Mouse (Mus musculus) G1E (cell line): Measurements from ENCODE around the gene Ppp2r5b. TPM values are rescaled to one million over a fixed set of nuclear protein-coding genes. Genes with fewer than 3 reads are reported as not detected.

Experiments used
- ATAC-seq: 2 replicates; pipeline ENCODE4 v1.8.0; 2016; ENCODE audit warnings: mild to moderate bottlenecking; ENCODE audit not compliant: insufficient number of reproducible peaks, poor library complexity, low FRiP score, severe bottlenecking; ENCODE audit errors: extremely low read depth
- DNase-seq: peaks from one replicate; pipeline ENCODE4 v3.0.0; 2012; ENCODE audit warnings: low spot score
- H3K27me3 ChIP-seq: 2 replicates; pipeline ENCODE4 v1.6.1; 2012; ENCODE audit warnings: mild to moderate bottlenecking, low read length, inconsistent platforms; ENCODE audit not compliant: insufficient read depth
- H3K36me3 ChIP-seq: replicated peaks from 2 replicates; pipeline ENCODE3; 2012; ENCODE audit warnings: mild to moderate bottlenecking, inconsistent platforms
- H3K4me1 ChIP-seq: 2 replicates; pipeline ENCODE4 v1.6.1; 2012; ENCODE audit warnings: low read depth, low read length, inconsistent platforms, mixed read lengths; ENCODE audit not compliant: insufficient read depth
- H3K4me3 ChIP-seq: 2 replicates; pipeline ENCODE4 v1.5.1; 2012; ENCODE audit warnings: low read depth, mild to moderate bottlenecking, inconsistent platforms, low read length, moderate library complexity, mixed read lengths
- H3K9me3 ChIP-seq: replicated peaks from 2 replicates; pipeline ENCODE4 v1.6.1; 2012; ENCODE audit warnings: inconsistent platforms
- CTCF ChIP-seq: IDR thresholded peaks from 2 replicates; pipeline ENCODE4 v1.5.1; 2012; ENCODE audit warnings: low read depth, low read length, inconsistent platforms, mixed read lengths
- GATA1 ChIP-seq: IDR thresholded peaks from 2 replicates; pipeline ENCODE4 v1.6.1; 2012; ENCODE audit warnings: borderline replicate concordance, low read length, inconsistent platforms, mixed read lengths
- GATA2 ChIP-seq: IDR thresholded peaks from 2 replicates; pipeline ENCODE4 v1.6.1; 2012; ENCODE audit warnings: low read depth, low read length, inconsistent platforms, borderline replicate concordance
- POLR2AphosphoS5 ChIP-seq: IDR thresholded peaks from 2 replicates; pipeline ENCODE4 v1.6.1; 2012; ENCODE audit warnings: low read depth, low read length, inconsistent platforms; ENCODE audit not compliant: insufficient replicate concordance
- TAL1 ChIP-seq: conservative IDR thresholded peaks from 2 replicates; pipeline ENCODE4 v1.6.1; 2012; ENCODE audit warnings: low read depth, low read length, inconsistent platforms, mixed read lengths
- polyA plus RNA-seq: library from polyadenylated mRNA; stranded (reverse); fragments of >175 nt; gene quantifications from 2 replicates; pipeline ENCODE4 v1.2.3, GENCODE M21; 2012
- total RNA-seq, 2 experiments: library from RNA; stranded (forward) in 1 of 2; stranded (reverse) in 1 of 2; fragments of 200-1000 nt in 1 of 2; fragments of >200 nt in 1 of 2; fragmentation: Nextera tagmentation in 1 of 2; gene quantifications; 2 replicates each; pipeline ENCODE4 v1.2.3; 2014 to 2017

Ppp2r5b gene
- total and polyA plus RNA-seq, 3 experiments = 6.0 to 9.0 (median 7.1) TPM

- ATAC-seq = no peak
- Histone ChIP-seq H3K4me3 (no peak overlapping the region), H3K36me3 (no peaks in the 10 kb centered on the region), H3K4me1 (no peaks in the 10 kb centered on the region), H3K27me3 (peaks cover 10% of the 10 kb centered on the region), H3K9me3 (no peaks in the 10 kb centered on the region)
- TF ChIP-seq GATA2 (no peak), TAL1 (no peak), GATA1 (no peak), POLR2AphosphoS5 (no peak), CTCF (no peak)
- DNase-seq = no peak
These were observed 31.4 kb downstream of the Ppp2r5b start for GRCm38 (mm10) chr19:6204265-6204664.

- ATAC-seq (no peak), DNase-seq (no peak)
- no peak within 1 kb of the TSS for H3K4me3 ChIP-seq
- no peaks in the 10 kb centered on the region for H3K4me1 ChIP-seq
- no peaks in the 10 kb centered on the region for H3K36me3 ChIP-seq
- no peak for TF ChIP-seq POLR2AphosphoS5
- TF ChIP-seq GATA2 = no peak
- TF ChIP-seq GATA1 = no peak
- no peak for TF ChIP-seq CTCF
- no peak for TF ChIP-seq TAL1
- peaks cover 3% of the 10 kb centered on the region; the same call in 1 of the 2 replicates for H3K27me3 ChIP-seq
- no peaks in the 10 kb centered on the region for H3K9me3 ChIP-seq
These were observed 51.5 kb downstream of the Ppp2r5b start, which contains the start of gene Majin for GRCm38 (mm10) chr19:6184131-6184530. Gene Majin, plus strand, starts transcription at chr19:6184388.

- H3K27me3 ChIP-seq = peaks cover 3% of the 10 kb centered on the region; the same call in 1 of the 2 replicates
- no peaks in the 10 kb centered on the region for H3K36me3 ChIP-seq
- H3K9me3 ChIP-seq = no peaks in the 10 kb centered on the region
- DNase-seq (no peak), ATAC-seq (no peak)
- TF ChIP-seq GATA1 (no peak), CTCF (no peak), TAL1 (no peak)
- no peaks in the 10 kb centered on the region for H3K4me1 ChIP-seq
- H3K4me3 ChIP-seq = no peak overlapping the region
These were observed 53.1 kb downstream of the Ppp2r5b start for GRCm38 (mm10) chr19:6182534-6182933.

GRCm38 (mm10) chr19:6181629-6182028 is 54.0 kb downstream of the Ppp2r5b start:
- Histone ChIP-seq H3K4me1 (no peaks in the 10 kb centered on the region), H3K36me3 (no peaks in the 10 kb centered on the region), H3K27me3 (peaks cover 3% of the 10 kb centered on the region; the same call in 1 of the 2 replicates), H3K9me3 (no peaks in the 10 kb centered on the region), H3K4me3 (no peak overlapping the region)
- DNase-seq (no peak), ATAC-seq (no peak)
- TF ChIP-seq POLR2AphosphoS5 = no peak
- no peak for TF ChIP-seq GATA1
- no peak for TF ChIP-seq TAL1
- no peak for TF ChIP-seq GATA2
- no peak for TF ChIP-seq CTCF

GRCm38 (mm10) chr19:6178775-6179174 is 56.9 kb downstream of the Ppp2r5b start:
- TF ChIP-seq GATA2 (no peak), CTCF (no peak), TAL1 (no peak), POLR2AphosphoS5 (no peak), GATA1 (no peak)
- no peaks in the 10 kb centered on the region for H3K4me1 ChIP-seq
- DNase-seq (no peak), ATAC-seq (no peak)
- H3K4me3 ChIP-seq = no peak overlapping the region
- no peaks in the 10 kb centered on the region for H3K36me3 ChIP-seq
- peaks cover 6% of the 10 kb centered on the region for H3K27me3 ChIP-seq
- H3K9me3 ChIP-seq = no peaks in the 10 kb centered on the region

Other genes starting within 250 kb of the Ppp2r5b start
Only the 20 nearest of the 29 such genes appear.
- gene Vps51, start 158.6 kb downstream of the Ppp2r5b start, total RNA-seq (2014; fragmentation: Nextera tagmentation) = 24.7 and 32.4 TPM in 2 replicates
- 33.2 and 39.8 TPM in 2 replicates for gene Vps51, start 158.6 kb downstream of the Ppp2r5b start, total RNA-seq (2017)
- gene Vps51, start 158.6 kb downstream of the Ppp2r5b start, polyA plus RNA-seq = 29.3 and 34.9 TPM in 2 replicates
- not detected in 2 replicates for gene Tmem262, start 155.8 kb downstream of the Ppp2r5b start, total RNA-seq (2014; fragmentation: Nextera tagmentation)
- gene Tmem262, start 155.8 kb downstream of the Ppp2r5b start, total RNA-seq (2017) = not detected in 2 replicates
- gene Tmem262, start 155.8 kb downstream of the Ppp2r5b start, polyA plus RNA-seq = not detected in 2 replicates
- gene Gm28374, start 153.6 kb downstream of the Ppp2r5b start, total RNA-seq (2014; fragmentation: Nextera tagmentation) = not detected in 2 replicates
- 0.87 and 0.98 TPM in 2 replicates for gene Gm28374, start 153.6 kb downstream of the Ppp2r5b start, total RNA-seq (2017)
- gene Gm28374, start 153.6 kb downstream of the Ppp2r5b start, polyA plus RNA-seq = 0.37 and 0.75 TPM in 2 replicates
- gene Zfpl1, start 150.9 kb downstream of the Ppp2r5b start, total RNA-seq (2014; fragmentation: Nextera tagmentation) = 21.6 and 24.5 TPM in 2 replicates
- gene Zfpl1, start 150.9 kb downstream of the Ppp2r5b start, total RNA-seq (2017) = 32.8 and 36.1 TPM in 2 replicates
- gene Zfpl1, start 150.9 kb downstream of the Ppp2r5b start, polyA plus RNA-seq = 56.3 and 59.9 TPM in 2 replicates
- 24.7 and 45.0 TPM in 2 replicates for gene Cdca5, start 150.9 kb downstream of the Ppp2r5b start, total RNA-seq (2014; fragmentation: Nextera tagmentation)
- gene Cdca5, start 150.9 kb downstream of the Ppp2r5b start, total RNA-seq (2017) = 40.5 and 43.3 TPM in 2 replicates
- gene Cdca5, start 150.9 kb downstream of the Ppp2r5b start, polyA plus RNA-seq = 14.8 and 17.6 TPM in 2 replicates
- gene AC131692.1, start 141.5 kb downstream of the Ppp2r5b start, total RNA-seq (2014; fragmentation: Nextera tagmentation) = 1.3 and 5.6 TPM in 2 replicates
- gene AC131692.1, start 141.5 kb downstream of the Ppp2r5b start, total RNA-seq (2017) = 1.3 and 1.4 TPM in 2 replicates
- 3.4 and 3.5 TPM in 2 replicates for gene AC131692.1, start 141.5 kb downstream of the Ppp2r5b start, polyA plus RNA-seq
- gene Naaladl1, start 130.1 kb downstream of the Ppp2r5b start, total RNA-seq (2014; fragmentation: Nextera tagmentation) = 1.1 and 1.8 TPM in 2 replicates
- 0.44 and 0.87 TPM in 2 replicates for gene Naaladl1, start 130.1 kb downstream of the Ppp2r5b start, total RNA-seq (2017)
- 0.32 and 0.36 TPM in 2 replicates for gene Naaladl1, start 130.1 kb downstream of the Ppp2r5b start, polyA plus RNA-seq
- gene Sac3d1, start 117.2 kb downstream of the Ppp2r5b start, total RNA-seq (2014; fragmentation: Nextera tagmentation) = 7.9 and 10.1 TPM in 2 replicates
- gene Sac3d1, start 117.2 kb downstream of the Ppp2r5b start, total RNA-seq (2017) = 10.2 and 22.9 TPM in 2 replicates
- 69.2 and 78.7 TPM in 2 replicates for gene Sac3d1, start 117.2 kb downstream of the Ppp2r5b start, polyA plus RNA-seq
- gene Snx15, start 107.6 kb downstream of the Ppp2r5b start, total RNA-seq (2014; fragmentation: Nextera tagmentation) = 21.4 and 25.7 TPM in 2 replicates
- gene Snx15, start 107.6 kb downstream of the Ppp2r5b start, total RNA-seq (2017) = 13.2 and 15.3 TPM in 2 replicates
- gene Snx15, start 107.6 kb downstream of the Ppp2r5b start, polyA plus RNA-seq = 70.1 and 84.0 TPM in 2 replicates
- not detected in 2 replicates for gene Batf2, start 94.9 kb downstream of the Ppp2r5b start, total RNA-seq (2014; fragmentation: Nextera tagmentation)
- gene Batf2, start 94.9 kb downstream of the Ppp2r5b start, total RNA-seq (2017) = 0.33 TPM in 1 of 2 replicates, not detected in the other
- gene Batf2, start 94.9 kb downstream of the Ppp2r5b start, polyA plus RNA-seq = not detected in 2 replicates
- 49.8 and 60.0 TPM in 2 replicates for gene Arl2, start 94.3 kb downstream of the Ppp2r5b start, total RNA-seq (2014; fragmentation: Nextera tagmentation)
- 28.5 and 29.2 TPM in 2 replicates for gene Arl2, start 94.3 kb downstream of the Ppp2r5b start, total RNA-seq (2017)
- 76.9 and 83.5 TPM in 2 replicates for gene Arl2, start 94.3 kb downstream of the Ppp2r5b start, polyA plus RNA-seq
- gene Majin, start 51.5 kb downstream of the Ppp2r5b start, total RNA-seq (2014; fragmentation: Nextera tagmentation) = not detected in 2 replicates
- 0.11 TPM in 1 of 2 replicates, not detected in the other for gene Majin, start 51.5 kb downstream of the Ppp2r5b start, total RNA-seq (2017)
- gene Majin, start 51.5 kb downstream of the Ppp2r5b start, polyA plus RNA-seq = not detected in 2 replicates
- not detected in 2 replicates for gene Gpha2, start 9.5 kb downstream of the Ppp2r5b start, total RNA-seq (2014; fragmentation: Nextera tagmentation)
- not detected in 2 replicates for gene Gpha2, start 9.5 kb downstream of the Ppp2r5b start, total RNA-seq (2017)
- not detected in 2 replicates for gene Gpha2, start 9.5 kb downstream of the Ppp2r5b start, polyA plus RNA-seq
- gene Atg2a, start 5.8 kb upstream of the Ppp2r5b start, total RNA-seq (2014; fragmentation: Nextera tagmentation) = 18.4 and 31.8 TPM in 2 replicates
- gene Atg2a, start 5.8 kb upstream of the Ppp2r5b start, total RNA-seq (2017) = 7.0 and 9.4 TPM in 2 replicates
- 44.4 and 45.0 TPM in 2 replicates for gene Atg2a, start 5.8 kb upstream of the Ppp2r5b start, polyA plus RNA-seq
- gene Ehd1, start 40.9 kb upstream of the Ppp2r5b start, total RNA-seq (2014; fragmentation: Nextera tagmentation) = 18.0 and 18.7 TPM in 2 replicates
- 22.0 and 23.3 TPM in 2 replicates for gene Ehd1, start 40.9 kb upstream of the Ppp2r5b start, total RNA-seq (2017)
- 132 and 135 TPM in 2 replicates for gene Ehd1, start 40.9 kb upstream of the Ppp2r5b start, polyA plus RNA-seq
- 5.0 and 7.6 TPM in 2 replicates for gene Cdc42bpg, start 70.6 kb upstream of the Ppp2r5b start, total RNA-seq (2014; fragmentation: Nextera tagmentation)
- 2.0 and 2.4 TPM in 2 replicates for gene Cdc42bpg, start 70.6 kb upstream of the Ppp2r5b start, total RNA-seq (2017)
- 14.1 and 15.4 TPM in 2 replicates for gene Cdc42bpg, start 70.6 kb upstream of the Ppp2r5b start, polyA plus RNA-seq
- 51.0 and 53.9 TPM in 2 replicates for gene Men1, start 99.1 kb upstream of the Ppp2r5b start, total RNA-seq (2014; fragmentation: Nextera tagmentation)
- 28.8 and 30.9 TPM in 2 replicates for gene Men1, start 99.1 kb upstream of the Ppp2r5b start, total RNA-seq (2017)
- 146 and 213 TPM in 2 replicates for gene Men1, start 99.1 kb upstream of the Ppp2r5b start, polyA plus RNA-seq
- gene Map4k2, start 105.3 kb upstream of the Ppp2r5b start, total RNA-seq (2014; fragmentation: Nextera tagmentation) = 13.3 and 13.4 TPM in 2 replicates
- gene Map4k2, start 105.3 kb upstream of the Ppp2r5b start, total RNA-seq (2017) = 13.2 and 19.4 TPM in 2 replicates
- 19.3 and 26.6 TPM in 2 replicates for gene Map4k2, start 105.3 kb upstream of the Ppp2r5b start, polyA plus RNA-seq
- gene Sf1, start 127.8 kb upstream of the Ppp2r5b start, total RNA-seq (2014; fragmentation: Nextera tagmentation) = 511 and 574 TPM in 2 replicates
- gene Sf1, start 127.8 kb upstream of the Ppp2r5b start, total RNA-seq (2017) = 96.0 and 104 TPM in 2 replicates
- gene Sf1, start 127.8 kb upstream of the Ppp2r5b start, polyA plus RNA-seq = 1,720 and 2,369 TPM in 2 replicates
- gene Pygm, start 148.5 kb upstream of the Ppp2r5b start, total RNA-seq (2014; fragmentation: Nextera tagmentation) = 7.1 TPM in 1 of 2 replicates, not detected in the other
- gene Pygm, start 148.5 kb upstream of the Ppp2r5b start, total RNA-seq (2017) = 0.41 and 0.87 TPM in 2 replicates
- gene Pygm, start 148.5 kb upstream of the Ppp2r5b start, polyA plus RNA-seq = 0.13 and 0.14 TPM in 2 replicates